Mouse (Mus musculus) adrenal gland, postnatal 25 days (tissue): Measurements from ENCODE around the gene Chrna7. TPM values are rescaled to one million over a fixed set of nuclear protein-coding genes. Genes with fewer than 3 reads are reported as not detected.

ENCODE experiments used
- DNase-seq: peaks from one replicate; pipeline ENCODE4 v3.0.0; 2021; ENCODE audit warnings: mixed read lengths
- total RNA-seq: library from RNA; stranded (reverse); gene quantifications from 2 replicates; pipeline ENCODE4 v1.2.3, GENCODE M21; 2021

Gene Chrna7
- total RNA-seq, 1 experiment from 2014 or later: 21.8 TPM

DNA sequence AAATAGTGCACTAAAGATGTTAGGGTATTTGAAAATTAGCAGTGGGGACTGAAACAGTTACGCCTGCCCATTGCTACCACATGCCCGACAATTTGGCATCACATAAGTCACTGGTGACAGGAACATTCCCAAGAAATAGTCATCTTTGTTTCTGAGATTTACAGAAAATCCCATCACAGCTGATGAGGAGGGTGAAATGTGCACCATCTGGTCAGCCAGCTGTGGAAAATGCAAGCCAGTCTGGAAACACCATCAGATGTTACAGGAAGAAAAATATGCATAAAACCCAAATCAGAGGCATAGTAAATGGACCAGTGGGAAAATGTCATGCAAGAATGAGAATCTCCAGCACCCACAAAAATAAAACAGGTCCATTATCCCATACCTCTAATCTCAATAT lies 151.4 kb downstream of the Chrna7 start:
- no peak for DNase-seq

Other genes starting within 250 kb of the Chrna7 start
- gene Otud7a, start 232.2 kb upstream of the Chrna7 start, total RNA-seq: 0.85 and 1.1 TPM in 2 replicates